Mouse (Mus musculus) cerebellum, adult 2 months (tissue): Measurements from ENCODE around the gene Des.

Experiments used
- CTCF ChIP-seq: fragments of 200-500 bp; IDR thresholded peaks from 2 replicates; pipeline ENCODE4 v1.5.1; 2011; ENCODE audit warnings: low read depth, mild to moderate bottlenecking, control low read depth, low read length, moderate library complexity, borderline replicate concordance; ENCODE audit not compliant: insufficient read depth
- POLR2A ChIP-seq: fragments of 200-500 bp; IDR thresholded peaks from 2 replicates; pipeline ENCODE4 v1.6.1; 2011; ENCODE audit warnings: low read length, control low read depth, borderline replicate concordance; ENCODE audit not compliant: insufficient read depth

GRCm38 (mm10) chr1:75349275-75349674 is 10.9 kb upstream of the Des start:
- TF ChIP-seq CTCF = no peak
- no peak for TF ChIP-seq POLR2A
